Mouse (Mus musculus): ENCODE results near the gene Tex21. TPM values are rescaled to one million over a fixed set of nuclear protein-coding genes. Genes with fewer than 3 reads are reported as not detected.

Gene Tex21
- polyA plus RNA-seq, 1 experiment from 2014 or later, result not detected

DNA sequence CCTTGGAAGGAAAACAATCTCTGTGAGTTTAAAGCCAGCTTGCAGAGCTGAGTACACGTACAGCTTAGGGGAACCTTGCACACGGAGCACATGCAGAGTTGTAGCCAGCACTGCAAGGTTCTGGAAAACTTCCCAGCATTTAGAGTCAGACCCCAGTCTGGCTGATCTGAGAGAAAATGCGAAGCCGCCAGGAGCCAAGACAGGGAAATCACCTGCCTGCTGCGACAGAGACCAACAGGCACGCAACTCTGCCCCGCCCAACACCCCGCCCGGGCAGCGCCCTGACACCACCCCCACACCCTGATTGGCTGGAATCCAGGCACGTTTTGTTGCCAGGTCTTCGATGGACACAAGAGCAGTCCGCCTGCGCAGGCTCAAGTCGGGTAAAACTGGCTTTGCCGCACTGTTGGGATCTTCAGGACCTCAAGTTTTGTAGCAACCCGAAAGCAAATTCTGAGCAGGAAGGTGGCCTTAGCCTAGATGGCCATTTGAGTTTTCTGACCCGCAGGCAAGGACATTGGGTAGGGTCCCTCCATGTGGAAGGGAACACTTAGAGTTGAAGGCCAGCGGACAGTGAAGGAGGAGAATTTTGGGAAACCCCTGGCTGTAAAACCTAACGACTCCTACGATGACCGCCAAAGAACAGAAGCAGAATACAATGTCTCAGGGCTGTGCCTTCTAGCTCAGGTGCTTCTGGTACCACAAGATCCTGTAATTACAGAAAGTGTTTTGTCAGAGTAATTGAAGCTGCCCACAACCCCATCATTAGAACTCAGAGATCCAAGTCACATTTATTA lies 50.4 kb downstream of the Tex21 start:
- Histone ChIP-seq H3K4me2 (replicated peaks; ENCODE audit: low read depth, low read length) (peak overlapping the region; percentile 74), H3K4me3 (ENCODE audit: low read depth, low read length) (peak overlapping the region; percentile 22), H3K36me3 (ENCODE audit: insufficient read depth, low read length) (no peaks in the 10 kb centered on the region), H3K9ac (replicated peaks; ENCODE audit: low read depth) (no peak overlapping the region; the same call in 1 of the 2 replicates), H3K9me3 (ENCODE audit: low read length) (no peaks in the 10 kb centered on the region), H3K4me1 (ENCODE audit: insufficient read depth, low read depth, low read length) (peaks cover 4% of the 10 kb centered on the region; the same call in 1 of the 2 replicates), H3K27ac (ENCODE audit: low read length) (peak overlapping the region; percentile 51), H3K27me3 (replicated peaks; ENCODE audit: insufficient read depth, low read length) (no peaks in the 10 kb centered on the region)
- under 1% methylated on average over 22 of the region's 22 CpGs for WGBS
- ATAC-seq, result peak; percentile 92
- no peak for TF ChIP-seq EP300 (IDR thresholded peaks at IDR 0.05)
- no peak for TF ChIP-seq CTCF (IDR thresholded peaks at IDR 0.05)
- DNase-seq (ENCODE audit: low spot score), result peak; percentile 88

GRCm38 (mm10) chr12:76194526-76194925 lies 52.0 kb downstream of the Tex21 start:
- no peaks in the 10 kb centered on the region for H3K27me3 ChIP-seq (replicated peaks; ENCODE audit: insufficient read depth, low read length)
- H3K27ac ChIP-seq (ENCODE audit: low read length), result no peak overlapping the region
- TF ChIP-seq CTCF (IDR thresholded peaks at IDR 0.05) (no peak; the same call in 1 of the 2 replicates), EP300 (IDR thresholded peaks at IDR 0.05) (no peak)
- no peaks in the 10 kb centered on the region for H3K9me3 ChIP-seq (ENCODE audit: low read length)
- peaks cover 4% of the 10 kb centered on the region; the same call in 1 of the 2 replicates for H3K4me1 ChIP-seq (ENCODE audit: insufficient read depth, low read depth, low read length)
- H3K9ac ChIP-seq (replicated peaks; ENCODE audit: low read depth), result no peak overlapping the region
- ATAC-seq (peak; percentile 23; the same call in 1 of the 2 replicates), DNase-seq (ENCODE audit: low spot score) (peak; percentile 82)
- no peak overlapping the region for H3K4me3 ChIP-seq (ENCODE audit: low read depth, low read length)
- no peaks in the 10 kb centered on the region for H3K36me3 ChIP-seq (ENCODE audit: insufficient read depth, low read length)
- H3K4me2 ChIP-seq (replicated peaks; ENCODE audit: low read depth, low read length), result no peak overlapping the region
- WGBS, result 23% methylated on average over 3 of the region's 3 CpGs

DNA sequence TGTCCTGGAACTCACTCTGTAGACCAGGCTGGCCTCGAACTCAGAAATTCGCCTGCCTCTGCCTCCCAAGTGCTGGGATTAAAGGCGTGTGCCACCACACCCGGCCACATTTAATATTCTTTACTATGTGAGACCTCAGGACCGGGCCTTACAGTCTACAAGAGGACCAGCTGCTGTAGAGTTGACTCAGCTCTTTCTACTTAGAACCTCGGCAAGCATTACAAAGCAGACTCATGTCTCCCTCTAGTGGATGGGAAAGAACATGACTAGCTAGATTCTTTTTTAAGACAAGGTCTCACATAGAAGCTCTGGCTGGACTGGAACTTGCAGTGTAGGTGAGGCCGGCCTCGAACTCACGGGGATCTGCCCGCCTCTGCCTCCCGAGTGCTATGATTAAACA lies 55.6 kb downstream of the Tex21 start:
- DNase-seq (ENCODE audit: low spot score) (peak; percentile 95), ATAC-seq (peak; percentile 65)
- WGBS, result 43% methylated on average over 11 of the region's 11 CpGs
- H3K27ac ChIP-seq (ENCODE audit: low read length), result no peak overlapping the region
- no peaks in the 10 kb centered on the region for H3K4me1 ChIP-seq (ENCODE audit: insufficient read depth, low read depth, low read length)
- H3K36me3 ChIP-seq (ENCODE audit: insufficient read depth, low read length), result no peaks in the 10 kb centered on the region
- TF ChIP-seq CTCF (IDR thresholded peaks at IDR 0.05) (peak; percentile 87), EP300 (IDR thresholded peaks at IDR 0.05) (no peak)
- H3K4me3 ChIP-seq (ENCODE audit: low read depth, low read length), result no peak overlapping the region
- no peaks in the 10 kb centered on the region for H3K9me3 ChIP-seq (ENCODE audit: low read length)
- no peak overlapping the region for H3K4me2 ChIP-seq (replicated peaks; ENCODE audit: low read depth, low read length)
- H3K27me3 ChIP-seq (replicated peaks; ENCODE audit: insufficient read depth, low read length), result no peaks in the 10 kb centered on the region
- no peak overlapping the region for H3K9ac ChIP-seq (replicated peaks; ENCODE audit: low read depth)

GRCm38 (mm10) chr12:76187849-76188248 lies 58.7 kb downstream of the Tex21 start:
- Histone ChIP-seq H3K36me3 (ENCODE audit: insufficient read depth, low read length) (no peaks in the 10 kb centered on the region), H3K27ac (ENCODE audit: low read length) (no peak overlapping the region), H3K4me2 (replicated peaks; ENCODE audit: low read depth, low read length) (no peak overlapping the region), H3K4me1 (ENCODE audit: insufficient read depth, low read depth, low read length) (no peaks in the 10 kb centered on the region), H3K9me3 (ENCODE audit: low read length) (no peaks in the 10 kb centered on the region), H3K27me3 (replicated peaks; ENCODE audit: insufficient read depth, low read length) (no peaks in the 10 kb centered on the region), H3K9ac (replicated peaks; ENCODE audit: low read depth) (no peak overlapping the region), H3K4me3 (ENCODE audit: low read depth, low read length) (no peak overlapping the region)
- peak; percentile 60 for DNase-seq (ENCODE audit: low spot score)
- peak; percentile 43; the same call in 1 of the 2 replicates for ATAC-seq
- 28% methylated on average over 8 of the region's 8 CpGs for WGBS
- TF ChIP-seq CTCF (IDR thresholded peaks at IDR 0.05) (peak; percentile 73), EP300 (IDR thresholded peaks at IDR 0.05) (no peak)

DNA sequence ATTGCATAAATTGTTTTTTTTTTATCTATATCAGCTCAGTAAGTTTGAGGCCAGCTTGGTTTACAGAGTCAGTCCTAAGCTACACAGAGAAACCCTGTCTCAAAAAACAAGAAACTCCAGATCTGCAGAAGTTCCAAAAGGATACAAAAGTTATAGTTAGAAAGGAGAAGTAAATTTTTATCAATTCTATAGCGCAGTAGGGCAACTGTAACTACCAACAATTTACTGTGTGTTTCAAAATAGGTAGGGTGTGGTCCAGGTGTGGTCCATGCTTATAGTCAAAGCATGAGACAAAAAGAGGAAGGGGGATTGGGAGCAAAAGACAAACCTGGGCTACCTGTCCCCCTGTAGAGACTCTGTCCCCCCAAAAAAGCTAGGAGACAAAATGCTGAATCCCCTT lies 60.1 kb downstream of the Tex21 start:
- H3K27ac ChIP-seq (ENCODE audit: low read length), result no peak overlapping the region
- no peaks in the 10 kb centered on the region for H3K27me3 ChIP-seq (replicated peaks; ENCODE audit: insufficient read depth, low read length)
- no peak for ATAC-seq
- WGBS, result 94% methylated on average over 1 of the region's 1 CpGs
- no peak overlapping the region for H3K4me3 ChIP-seq (ENCODE audit: low read depth, low read length)
- H3K36me3 ChIP-seq (ENCODE audit: insufficient read depth, low read length), result no peaks in the 10 kb centered on the region
- H3K4me1 ChIP-seq (ENCODE audit: insufficient read depth, low read depth, low read length), result no peaks in the 10 kb centered on the region
- H3K9me3 ChIP-seq (ENCODE audit: low read length), result no peaks in the 10 kb centered on the region
- no peak for TF ChIP-seq EP300 (IDR thresholded peaks at IDR 0.05)
- no peak for TF ChIP-seq CTCF (IDR thresholded peaks at IDR 0.05)
- no peak for DNase-seq (ENCODE audit: low spot score)
- H3K4me2 ChIP-seq (replicated peaks; ENCODE audit: low read depth, low read length), result no peak overlapping the region
- no peak overlapping the region for H3K9ac ChIP-seq (replicated peaks; ENCODE audit: low read depth)

- H3K27ac ChIP-seq (ENCODE audit: low read length), result no peak overlapping the region
- H3K9ac ChIP-seq (replicated peaks; ENCODE audit: low read depth), result no peak overlapping the region
- ATAC-seq (no peak), DNase-seq (ENCODE audit: low spot score) (no peak)
- H3K4me2 ChIP-seq (replicated peaks; ENCODE audit: low read depth, low read length), result no peak overlapping the region
- H3K36me3 ChIP-seq (ENCODE audit: insufficient read depth, low read length), result no peaks in the 10 kb centered on the region
- H3K27me3 ChIP-seq (replicated peaks; ENCODE audit: insufficient read depth, low read length), result no peaks in the 10 kb centered on the region
- WGBS, result 47% methylated on average over 10 of the region's 10 CpGs
- H3K4me1 ChIP-seq (ENCODE audit: insufficient read depth, low read depth, low read length), result no peaks in the 10 kb centered on the region
- TF ChIP-seq CTCF (IDR thresholded peaks at IDR 0.05), result no peak
- TF ChIP-seq EP300 (IDR thresholded peaks at IDR 0.05), result no peak
- no peak overlapping the region for H3K4me3 ChIP-seq (ENCODE audit: low read depth, low read length)
- H3K9me3 ChIP-seq (ENCODE audit: low read length), result no peaks in the 10 kb centered on the region
Observed at GRCm38 (mm10) chr12:76185167-76185816, 61.3 kb downstream of the Tex21 start.
